Mouse (Mus musculus) liver, adult 10 weeks (tissue): Measurements from ENCODE around the gene Gm884. TPM values are rescaled to one million over a fixed set of nuclear protein-coding genes. Genes with fewer than 3 reads are reported as not detected.

ENCODE experiments used
- polyA plus RNA-seq: library from polyadenylated mRNA; stranded (reverse); fragments of 350-450 nt; fragmentation: Illumina TruSeq; extraction: RNeasy Lipid Tissue Mini Kit (QIAGEN cat#74804); gene quantifications from one replicate; pipeline ENCODE4 v1.2.3, GENCODE M21; 2014; ENCODE audit warnings: low read depth, low replicate concordance

The Gm884 gene
- polyA plus RNA-seq = not detected

GRCm38 (mm10) chr11:103621040-103621439 lies at the start of gene Gm884:
Gene Gm884 (minus strand): TSS chr11:103621140.

GRCm38 (mm10) chr11:103649301-103649982 lies 28.5 kb upstream of the Gm884 start, which contains the start of gene Rprml:
Gene Rprml (plus strand): TSS chr11:103649570.

DNA sequence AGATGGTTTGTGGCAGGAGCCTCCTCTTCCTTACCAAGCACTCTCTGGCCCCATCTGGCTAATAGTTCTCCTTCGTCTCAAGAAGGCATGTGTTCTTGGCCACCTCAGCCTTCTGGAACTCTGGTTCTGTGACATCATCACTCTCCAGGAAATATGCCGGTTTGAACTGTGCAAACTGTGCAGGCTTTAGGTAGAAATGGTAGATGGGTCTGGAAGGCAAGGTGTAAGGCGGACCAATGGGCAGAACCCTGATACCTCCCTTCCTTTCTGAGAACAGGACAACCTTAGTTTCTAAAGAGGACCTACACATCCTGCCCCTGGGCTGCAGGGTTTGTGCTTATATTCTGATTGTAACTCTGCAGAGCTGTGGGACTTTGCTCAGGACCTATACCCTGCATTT lies 17.9 kb upstream of the Gm884 start, which contains the start of gene Lyzl6:
Gene Lyzl6 (minus strand): TSS at position 101 of the 400 bp plus-strand sequence.

DNA sequence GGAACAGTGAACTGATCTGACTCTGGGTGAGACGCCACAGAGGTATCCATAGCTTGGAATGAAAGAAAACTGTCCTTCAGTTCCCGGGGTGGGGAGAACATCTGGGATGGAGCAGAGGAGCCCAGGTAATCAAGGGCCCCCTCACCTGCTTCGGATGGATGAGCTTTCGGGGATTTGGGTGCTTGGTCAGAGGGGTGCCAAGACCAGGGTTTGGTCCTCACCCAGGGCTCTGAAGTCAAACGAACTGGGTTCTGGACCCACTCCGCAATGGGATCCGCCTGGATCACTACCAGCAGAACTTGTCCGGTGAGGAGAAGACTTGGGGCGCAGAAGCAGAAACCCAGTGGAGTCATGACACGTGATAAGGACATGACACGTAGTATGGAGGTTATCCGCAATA lies 116.4 kb downstream of the Gm884 start, which contains the start of gene Lrrc37a:
Gene Lrrc37a (minus strand): TSS at position 101 of the 400 bp plus-strand sequence.

Other genes starting within 250 kb of the Gm884 start
- 1.1 TPM for gene Plekhm1, start 208.5 kb downstream of the Gm884 start, polyA plus RNA-seq
- not detected for gene Lrrc37a, start 116.5 kb downstream of the Gm884 start, polyA plus RNA-seq
- gene Lyzl6, start 17.8 kb upstream of the Gm884 start, polyA plus RNA-seq = not detected
- not detected for gene Rprml, start 28.4 kb upstream of the Gm884 start, polyA plus RNA-seq
- gene Gosr2, start 76.8 kb upstream of the Gm884 start, polyA plus RNA-seq = 32.5 TPM
- gene Wnt9b, start 128.7 kb upstream of the Gm884 start, polyA plus RNA-seq = 0.19 TPM
- not detected for gene Wnt3, start 153.0 kb upstream of the Gm884 start, polyA plus RNA-seq